Mouse (Mus musculus) CH12.LX (cell line): ENCODE measurements around the gene Csmd2. TPM values are rescaled to one million over a fixed set of nuclear protein-coding genes. Genes with fewer than 3 reads are reported as not detected.

Experiments
- DNase-seq: peaks from one replicate; pipeline ENCODE4 v3.0.0-alpha.2; 2013; ENCODE audit errors: extremely low read depth
- H3K27ac ChIP-seq: 2 replicates; pipeline ENCODE4 v1.5.1; 2012; ENCODE audit warnings: low read depth, mild to moderate bottlenecking, control low read depth, moderate library complexity; ENCODE audit not compliant: insufficient read depth
- H3K27me3 ChIP-seq: replicated peaks from 2 replicates; pipeline ENCODE3; 2012; ENCODE audit warnings: inconsistent platforms
- H3K36me3 ChIP-seq, 2 experiments: replicated peaks in 1 of 2; 2 replicates each; pipeline versions ENCODE3 to v1.6.1; 2012; ENCODE audit warnings: inconsistent platforms in 1 of 2, low read length in 1 of 2, mild to moderate bottlenecking in 1 of 2, mixed read lengths in 1 of 2, moderate library complexity in 1 of 2; ENCODE audit not compliant: control insufficient read depth in 1 of 2, insufficient read depth in 1 of 2
- H3K4me1 ChIP-seq, 2 experiments: 2 replicates each; pipeline ENCODE4 v1.6.1; 2012; ENCODE audit warnings: inconsistent platforms in 1 of 2, moderate library complexity in 1 of 2; ENCODE audit not compliant: insufficient read depth in 2 of 2, control insufficient read depth in 1 of 2
- H3K4me2 ChIP-seq: 2 replicates; pipeline ENCODE4 v1.6.1; 2012; ENCODE audit warnings: low read depth, mild to moderate bottlenecking, control low read depth; ENCODE audit not compliant: poor library complexity, insufficient read depth, severe bottlenecking
- H3K4me3 ChIP-seq, 3 experiments: fragments of 150-350 bp in 1 of 3; sonication (generic) in 1 of 3; replicated peaks in 1 of 3; 2 replicates each; pipeline versions ENCODE3 to v1.5.1; 2011 to 2012; ENCODE audit warnings: low read depth in 2 of 3, low read length in 2 of 3, mild to moderate bottlenecking in 2 of 3, moderate library complexity in 2 of 3, control low read depth in 1 of 3, improper control_type of control experiment in 1 of 3, inconsistent platforms in 1 of 3, mixed read lengths in 1 of 3; ENCODE audit not compliant: poor library complexity in 1 of 3
- H3K79me2 ChIP-seq: replicated peaks from 2 replicates; pipeline ENCODE4 v1.6.1; 2012; ENCODE audit warnings: mild to moderate bottlenecking, moderate library complexity; ENCODE audit not compliant: control insufficient read depth, poor library complexity, insufficient read depth, severe bottlenecking; ENCODE audit errors: extremely low read depth
- H3K9ac ChIP-seq: 2 replicates; pipeline ENCODE4 v1.6.1; 2012; ENCODE audit warnings: low read depth, mild to moderate bottlenecking, control low read depth, moderate library complexity; ENCODE audit not compliant: insufficient read depth
- H3K9me3 ChIP-seq: replicated peaks from 2 replicates; pipeline ENCODE3; 2012; ENCODE audit warnings: low read length, inconsistent platforms, mixed read lengths
- CHD2 ChIP-seq: IDR thresholded peaks from 2 replicates; pipeline ENCODE4 v1.6.1; 2011; ENCODE audit warnings: low read length, improper control_type of control experiment
- CTCF ChIP-seq, 2 experiments: IDR thresholded peaks in 1 of 2; conservative IDR thresholded peaks in 1 of 2; 2 replicates each; pipeline ENCODE4 v1.5.1; 2011 to 2012; ENCODE audit warnings: low read depth in 2 of 2, low read length in 2 of 2, improper control_type of control experiment in 1 of 2, inconsistent platforms in 1 of 2, mild to moderate bottlenecking in 1 of 2, moderate library complexity in 1 of 2
- ETS1 ChIP-seq: conservative IDR thresholded peaks from 2 replicates; pipeline ENCODE4 v1.6.1; 2012; ENCODE audit warnings: low read depth, mild to moderate bottlenecking, inconsistent platforms, low read length, improper control_type of control experiment, moderate library complexity
- GABPA ChIP-seq: IDR thresholded peaks from 2 replicates; pipeline ENCODE4 v1.6.1; 2012; ENCODE audit warnings: low read depth, low read length, improper control_type of control experiment, inconsistent platforms; ENCODE audit not compliant: insufficient replicate concordance
- HCFC1 ChIP-seq: IDR thresholded peaks from 2 replicates; pipeline ENCODE4 v1.6.1; 2012; ENCODE audit warnings: low read depth, mild to moderate bottlenecking, inconsistent platforms, low read length, improper control_type of control experiment
- MAFK ChIP-seq: IDR thresholded peaks from 2 replicates; pipeline ENCODE4 v1.6.1; 2011; ENCODE audit warnings: low read length, improper control_type of control experiment; ENCODE audit not compliant: insufficient replicate concordance
- MAX ChIP-seq: IDR thresholded peaks from 2 replicates; pipeline ENCODE4 v1.6.1; 2011; ENCODE audit warnings: low read length, improper control_type of control experiment
- MAZ ChIP-seq: IDR thresholded peaks from 2 replicates; pipeline ENCODE4 v1.6.1; 2012; ENCODE audit warnings: low read depth, mild to moderate bottlenecking, inconsistent platforms, low read length, improper control_type of control experiment, moderate library complexity
- MEF2A ChIP-seq: IDR thresholded peaks from 2 replicates; pipeline ENCODE4 v1.6.1; 2014; ENCODE audit warnings: low read depth, mild to moderate bottlenecking, inconsistent platforms, low read length, improper control_type of control experiment, borderline replicate concordance
- MYC ChIP-seq: IDR thresholded peaks from 2 replicates; pipeline ENCODE4 v1.6.1; 2011; ENCODE audit warnings: low read depth, mild to moderate bottlenecking, improper control_type of control experiment, low read length
- POLR2A ChIP-seq: IDR thresholded peaks from 2 replicates; pipeline ENCODE4 v1.6.1; 2011; ENCODE audit warnings: low read depth, mild to moderate bottlenecking, improper control_type of control experiment, low read length
- RAD21 ChIP-seq: IDR thresholded peaks from 2 replicates; pipeline ENCODE4 v1.6.1; 2011; ENCODE audit warnings: low read depth, mild to moderate bottlenecking, low read length, improper control_type of control experiment, moderate library complexity
- SIN3A ChIP-seq: IDR thresholded peaks from 2 replicates; pipeline ENCODE4 v1.6.1; 2012; ENCODE audit warnings: low read length, improper control_type of control experiment, inconsistent platforms
- SMC3 ChIP-seq: IDR thresholded peaks from 2 replicates; pipeline ENCODE4 v1.6.1; 2011; ENCODE audit warnings: low read depth, low read length, improper control_type of control experiment
- ZC3H11A ChIP-seq: IDR thresholded peaks from 2 replicates; pipeline ENCODE4 v1.6.1; 2012; ENCODE audit warnings: low read depth, mild to moderate bottlenecking, inconsistent platforms, low read length, improper control_type of control experiment
- ZMIZ1 ChIP-seq: IDR thresholded peaks from 2 replicates; pipeline ENCODE4 v1.6.1; 2012; ENCODE audit warnings: low read depth, mild to moderate bottlenecking, inconsistent platforms, low read length, improper control_type of control experiment
- ZNF384 ChIP-seq: IDR thresholded peaks from 2 replicates; pipeline ENCODE4 v1.6.1; 2012; ENCODE audit warnings: low read depth, low read length, improper control_type of control experiment, inconsistent platforms
- dilution Hi-C: fragments of 300-500 bp; cut with MboI; formaldehyde crosslinking; loops from 2 replicates; pipeline ENCODE4 v1.14.3; 2020; ENCODE audit warnings: low sequenced_read_pairs; ENCODE audit not compliant: extremely low pct_unique_long_range_greater_than_20kb, extremely low pct_ligation_motif_present
- in situ Hi-C: fragments of 300-500 bp; cut with MboI; formaldehyde crosslinking; loops from 3 replicates; pipeline ENCODE4 v1.14.3; 2019; ENCODE audit warnings: low sequenced_read_pairs, low pct_ligation_motif_present, low pct_unique_long_range_greater_than_20kb, mixed read lengths
- polyA plus RNA-seq: library from polyadenylated mRNA; unstranded; fragments of >175 nt; gene quantifications from 2 replicates; pipeline ENCODE4 v1.2.1, GENCODE M21; 2012; ENCODE audit warnings: low read depth; ENCODE audit not compliant: insufficient read length
- total RNA-seq, 2 experiments: library from RNA; depleted of rRNA; stranded (reverse); fragments of 300-350 nt in 1 of 2; fragments of >200 nt in 1 of 2; gene quantifications; 2 replicates each; pipeline ENCODE4 v1.2.3; 2012 to 2014

The Csmd2 gene
- total and polyA plus RNA-seq, 3 experiments, result 0.08 to 0.80 TPM; not detected in 1

- H3K4me2 ChIP-seq, result no peak within 1 kb of the TSS
- no peak for DNase-seq
- no peaks in the 10 kb centered on the region for H3K4me1 ChIP-seq
- H3K27ac ChIP-seq, result no peak within 1 kb of the TSS
- dilution Hi-C loops (no loop called here), in situ Hi-C loops (no loop called here)
- no peak within 1 kb of the TSS for H3K4me3 ChIP-seq
- H3K9me3 ChIP-seq, result peaks cover 89% of the 10 kb centered on the region
- TF ChIP-seq ETS1, result no peak
- TF ChIP-seq ZC3H11A, result no peak
- no peak for TF ChIP-seq ZNF384
- no peak for TF ChIP-seq GABPA
- no peak for TF ChIP-seq ZMIZ1
- no peak for TF ChIP-seq SIN3A
- TF ChIP-seq CHD2, result no peak
- H3K79me2 ChIP-seq, result no peaks in the 10 kb centered on the region
- H3K27me3 ChIP-seq, result no peaks in the 10 kb centered on the region
- no peaks in the 10 kb centered on the region for H3K36me3 ChIP-seq
- no peak within 1 kb of the TSS for H3K9ac ChIP-seq
These were observed 16.5 kb upstream of the Csmd2 start, which contains the start of gene CK137956 for GRCm38 (mm10) chr4:127970901-127971868. TSS of gene CK137956 (minus strand) at chr4:127970951.

GRCm38 (mm10) chr4:127972976-127973375 is 14.7 kb upstream of the Csmd2 start:
- Histone ChIP-seq H3K9ac (no peak overlapping the region), H3K4me2 (no peak overlapping the region), H3K27ac (no peak overlapping the region), H3K4me3 (no peak overlapping the region), H3K79me2 (no peaks in the 10 kb centered on the region), H3K27me3 (no peaks in the 10 kb centered on the region), H3K4me1 (no peaks in the 10 kb centered on the region), H3K9me3 (peaks cover 86% of the 10 kb centered on the region), H3K36me3 (no peaks in the 10 kb centered on the region)
- DNase-seq, result no peak
- dilution Hi-C loops (no loop called here), in situ Hi-C loops (no loop called here)
- TF ChIP-seq RAD21, result no peak
- TF ChIP-seq MAZ, result no peak
- no peak for TF ChIP-seq ETS1
- TF ChIP-seq MYC, result no peak
- no peak for TF ChIP-seq CTCF (conservative IDR thresholded peaks at IDR 0.05 in 1 of 2, IDR thresholded peaks at IDR 0.05 in 1 of 2; ENCODE audit: low read depth in 2 of 2, low read length in 2 of 2)
- TF ChIP-seq MEF2A, result no peak
- no peak for TF ChIP-seq SMC3
- no peak for TF ChIP-seq POLR2A
- TF ChIP-seq ZC3H11A, result no peak
- no peak for TF ChIP-seq ZMIZ1
- no peak for TF ChIP-seq CHD2
- no peak for TF ChIP-seq HCFC1
- TF ChIP-seq MAFK, result no peak
- TF ChIP-seq MAX, result no peak
